Mouse (Mus musculus): ENCODE measurements at regions not wholly inside any gene's neighbourhood (a gene's known extent, or its start where the extent isn't known, plus 50 kb on each side); places are given as distances from the start of the nearest gene placed in this dataset.

DNA sequence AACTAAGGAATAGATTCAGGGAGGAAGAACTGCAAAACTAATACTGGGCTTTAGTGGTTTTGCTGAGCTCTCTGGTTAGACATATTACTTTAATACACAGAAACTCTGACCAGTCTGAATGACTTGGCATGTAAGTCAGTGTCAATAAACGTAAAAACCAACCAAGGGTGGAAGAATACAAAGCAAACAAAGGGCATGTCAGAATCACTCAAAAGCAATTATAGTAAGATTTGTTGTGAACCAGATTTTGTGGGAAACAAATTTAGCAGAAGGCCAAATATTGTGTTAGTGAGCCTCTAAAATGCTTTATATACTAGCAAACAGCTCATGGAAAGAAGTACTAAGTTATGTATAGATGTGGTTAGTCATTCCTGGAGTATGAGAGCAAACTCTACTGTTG is 427.1 kb upstream of the Ctso start:
- no peak for TF ChIP-seq CTCF (IDR thresholded peaks at IDR 0.05; ENCODE audit: control insufficient read depth, insufficient read depth, low read length)
- no peak for TF ChIP-seq POLR2A (IDR thresholded peaks at IDR 0.05; ENCODE audit: borderline replicate concordance, control insufficient read depth, low read depth, low read length)

Data from bone marrow, adult 2 months (tissue).